Mouse (Mus musculus): ENCODE results near the gene Ly6g5c. TPM values are rescaled to one million over a fixed set of nuclear protein-coding genes. Genes with fewer than 3 reads are reported as not detected.

The Ly6g5c gene
- total RNA-seq, 2 experiments from 2014 or later = not detected

DNA sequence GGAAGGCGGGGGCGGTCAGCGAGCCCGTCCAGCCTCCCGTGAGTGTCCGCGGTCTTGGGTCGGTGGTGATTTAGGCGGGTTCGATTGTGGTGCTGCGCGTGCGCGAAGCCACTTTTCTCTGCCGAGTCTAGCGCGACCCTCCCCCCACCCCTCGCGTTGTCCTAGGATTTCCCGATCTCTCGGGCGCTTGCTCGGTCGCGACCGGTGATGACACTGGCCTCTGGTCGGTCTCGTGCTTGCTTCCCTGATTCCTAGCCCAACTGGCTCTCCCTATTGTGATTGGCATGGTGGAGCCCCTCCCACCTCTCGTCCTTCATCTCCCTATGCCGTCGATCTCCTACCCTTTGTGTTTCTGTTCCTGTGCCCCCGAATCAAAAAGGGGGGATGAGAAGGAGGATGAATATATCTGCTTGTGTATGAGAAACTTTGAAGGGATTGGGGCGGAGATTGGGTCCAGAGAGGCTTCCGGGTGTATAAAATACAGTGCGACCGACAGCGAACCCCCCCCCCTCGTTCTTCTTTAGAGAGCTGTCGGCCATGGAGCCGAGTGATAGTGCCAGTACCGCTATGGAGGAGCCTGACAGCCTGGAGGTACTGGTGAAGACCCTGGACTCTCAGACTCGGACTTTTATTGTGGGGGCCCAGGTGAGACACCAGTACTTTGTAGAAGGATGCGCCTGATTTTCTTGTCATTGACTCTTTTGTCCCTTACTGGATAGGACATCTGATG, 27.7 kb downstream of the Ly6g5c start:
- DNase-seq (ENCODE audit: low spot score in 2 of 2) = no peak

DNA sequence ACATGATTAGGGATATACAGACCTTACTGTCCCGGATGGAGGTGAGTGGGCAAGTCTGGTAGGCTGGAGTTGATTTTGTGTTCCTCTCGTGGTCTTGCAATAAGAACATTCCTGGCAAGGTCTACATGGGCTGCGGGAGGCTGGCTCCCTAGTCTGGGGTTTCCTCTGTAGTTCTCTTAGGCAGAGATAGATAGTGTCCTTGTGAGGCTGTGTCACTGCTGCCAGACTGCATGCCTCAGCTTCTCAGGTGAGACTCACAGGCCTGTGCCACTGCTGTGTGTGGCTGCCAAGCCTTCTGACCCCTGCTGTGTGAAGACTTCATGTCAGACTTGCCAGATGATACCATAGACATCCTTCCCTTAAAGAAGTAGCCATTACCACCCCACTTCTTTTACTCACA, 31.2 kb downstream of the Ly6g5c start:
- no peak for DNase-seq (ENCODE audit: low spot score in 2 of 2)

DNA sequence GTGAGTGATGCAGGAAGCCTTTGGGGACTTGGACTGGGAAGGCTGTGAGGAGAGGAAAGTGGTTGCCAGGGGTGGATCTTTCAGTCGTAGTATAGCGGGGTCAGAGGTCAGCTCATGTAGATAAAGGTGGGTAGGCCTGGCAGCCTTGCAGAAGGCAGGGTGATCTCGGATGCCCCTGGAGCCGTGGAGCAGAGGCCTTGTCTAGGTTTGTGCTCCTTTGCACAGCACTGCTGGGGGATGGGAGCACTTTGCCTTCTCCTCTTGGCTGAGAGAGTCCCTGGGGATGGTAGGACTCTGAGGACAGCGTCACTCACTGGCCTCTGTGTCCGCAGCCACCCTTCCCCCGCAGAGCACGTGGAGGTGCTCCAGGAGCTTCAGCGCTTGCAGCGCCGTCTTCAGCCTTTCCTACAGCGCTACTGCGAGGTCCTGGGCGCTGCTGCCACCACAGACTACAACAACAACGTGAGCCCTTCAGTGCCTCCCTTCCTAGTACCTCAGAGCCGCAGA, 32.5 kb downstream of the Ly6g5c start:
- no peak for DNase-seq (ENCODE audit: low spot score in 2 of 2)

DNA sequence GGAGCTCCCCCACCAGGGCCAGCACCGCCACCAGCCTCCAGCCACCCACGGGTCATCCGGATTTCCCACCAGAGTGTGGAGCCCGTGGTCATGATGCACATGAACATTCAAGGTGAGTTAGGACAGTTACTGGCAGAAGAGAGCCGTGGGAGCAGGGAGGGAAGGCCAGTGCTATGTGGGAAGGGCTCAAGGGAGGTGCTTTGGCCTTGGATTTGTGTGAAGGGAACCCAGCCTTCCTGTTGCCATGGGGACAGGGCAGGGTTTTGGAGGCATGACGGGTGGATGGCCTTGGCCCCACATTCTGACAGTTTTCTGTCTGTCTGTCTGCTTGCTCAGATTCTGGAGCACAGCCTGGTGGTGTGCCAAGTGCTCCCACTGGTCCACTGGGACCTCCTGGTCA, 33.9 kb downstream of the Ly6g5c start:
- DNase-seq (ENCODE audit: low spot score in 2 of 2) = no peak

DNA sequence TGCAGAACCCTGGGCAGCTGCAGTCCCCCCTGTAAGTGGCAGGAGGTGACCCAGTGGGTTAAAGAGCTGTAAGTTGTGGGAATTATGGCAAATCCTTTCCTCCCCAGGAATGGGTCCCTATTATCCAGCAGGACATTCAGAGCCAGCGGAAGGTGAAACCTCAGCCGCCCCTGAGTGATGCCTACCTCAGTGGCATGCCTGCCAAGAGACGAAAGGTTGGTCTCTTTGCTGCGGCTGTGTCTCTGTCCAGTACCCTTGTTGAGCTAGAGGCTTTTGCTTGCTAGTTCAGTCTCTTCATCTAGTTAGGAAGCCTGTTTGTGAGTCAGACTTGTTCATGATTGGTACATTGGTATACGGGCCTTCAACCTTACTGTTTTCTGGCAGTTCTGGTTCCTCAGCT, 38.1 kb downstream of the Ly6g5c start:
- no peak for DNase-seq (ENCODE audit: low spot score in 2 of 2)

DNA sequence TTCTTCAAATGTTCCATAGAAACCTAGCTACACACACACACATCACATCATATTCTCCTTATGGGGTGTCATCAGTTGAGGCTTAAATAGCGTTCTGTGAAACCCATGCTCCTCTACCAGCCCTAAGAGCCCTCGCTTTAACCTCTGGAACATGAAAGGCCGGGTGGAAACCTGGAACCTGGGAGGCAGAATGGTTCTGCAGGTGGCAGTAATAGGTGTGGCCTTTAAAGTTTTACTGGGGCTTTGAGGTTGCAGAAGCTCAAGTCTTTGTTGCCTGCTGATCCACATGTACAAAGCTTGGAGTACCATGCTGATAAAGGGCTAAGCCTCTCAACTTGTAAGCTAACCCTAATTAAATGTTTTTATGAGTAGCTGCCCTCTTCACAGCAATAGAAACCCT, 39.3 kb downstream of the Ly6g5c start:
- DNase-seq (ENCODE audit: low spot score in 2 of 2) = no peak

DNA sequence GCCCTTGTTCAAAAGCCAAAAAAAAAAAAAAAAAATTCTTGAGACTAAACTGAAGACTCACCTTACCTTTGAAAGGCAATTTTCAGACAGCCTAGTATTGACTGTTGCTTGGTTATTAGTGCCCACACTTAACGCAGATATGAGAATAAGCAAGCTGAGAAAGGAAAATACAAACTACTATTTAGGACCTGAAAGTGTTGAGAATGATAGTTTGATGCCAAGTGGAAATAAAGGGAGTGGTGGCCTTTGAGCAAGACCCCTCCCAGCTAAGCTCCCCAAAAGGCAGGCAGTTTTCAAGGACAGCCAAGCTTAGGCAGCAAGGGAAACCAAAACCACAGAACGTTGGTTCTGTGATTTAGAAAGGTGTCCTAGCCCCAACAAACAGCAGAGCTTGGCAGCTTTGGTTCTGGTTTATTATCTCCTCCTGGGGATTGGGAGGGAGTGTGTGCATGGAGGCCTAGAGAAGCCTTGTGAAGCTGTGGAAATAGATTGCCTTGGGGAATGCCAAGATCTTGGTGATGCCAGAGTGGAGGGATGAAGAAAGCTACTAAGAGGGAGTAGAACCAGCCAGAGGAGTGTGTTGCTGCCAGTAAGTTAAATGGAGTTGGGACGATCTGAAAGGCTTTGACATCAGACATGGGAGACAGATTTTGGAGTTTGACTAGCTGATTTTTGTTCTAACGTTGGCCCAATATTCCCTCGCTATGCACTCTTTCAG, 40.0 kb downstream of the Ly6g5c start:
- DNase-seq (ENCODE audit: low spot score in 2 of 2) = no peak

DNA sequence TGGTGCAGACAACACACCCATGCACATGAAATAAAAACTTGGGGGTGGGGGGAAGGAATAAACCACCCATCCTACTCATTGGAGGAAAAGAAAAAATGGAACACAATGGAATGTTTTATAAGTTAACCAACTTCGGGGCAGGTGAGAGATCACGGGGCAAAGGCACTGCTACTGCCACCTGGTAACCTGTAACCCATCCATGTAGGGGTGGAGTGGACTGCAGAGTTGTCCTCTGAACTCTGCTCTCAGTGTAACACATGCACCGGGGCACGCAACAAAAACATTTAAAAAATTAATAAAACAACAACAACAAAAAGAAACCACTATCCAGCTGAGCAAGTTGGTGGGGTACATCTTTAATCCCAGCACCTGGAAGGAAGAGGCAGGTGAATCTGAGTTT, 44.0 kb downstream of the Ly6g5c start:
- DNase-seq (ENCODE audit: low spot score in 2 of 2) = no peak

DNA sequence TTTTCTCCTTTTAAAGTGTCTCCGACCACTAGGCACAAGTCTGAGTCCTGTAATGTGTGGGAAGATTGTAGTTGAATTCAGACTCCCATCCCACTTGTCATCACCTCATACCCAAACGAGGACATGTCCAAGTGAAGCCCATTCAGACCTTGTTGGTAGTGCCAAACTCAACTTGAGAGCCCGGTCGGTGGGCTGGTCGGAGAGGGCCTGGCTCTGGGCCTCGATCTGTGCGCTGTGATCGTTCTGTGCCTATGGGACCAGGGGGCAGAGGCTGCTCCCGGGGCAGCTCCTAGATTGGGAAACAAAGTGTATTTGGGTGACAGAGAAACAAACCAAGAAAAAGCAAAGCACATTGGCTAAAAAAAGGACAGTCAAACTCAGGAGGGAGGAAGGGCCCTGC, 45.0 kb downstream of the Ly6g5c start:
- DNase-seq (ENCODE audit: low spot score in 2 of 2) = no peak

DNA sequence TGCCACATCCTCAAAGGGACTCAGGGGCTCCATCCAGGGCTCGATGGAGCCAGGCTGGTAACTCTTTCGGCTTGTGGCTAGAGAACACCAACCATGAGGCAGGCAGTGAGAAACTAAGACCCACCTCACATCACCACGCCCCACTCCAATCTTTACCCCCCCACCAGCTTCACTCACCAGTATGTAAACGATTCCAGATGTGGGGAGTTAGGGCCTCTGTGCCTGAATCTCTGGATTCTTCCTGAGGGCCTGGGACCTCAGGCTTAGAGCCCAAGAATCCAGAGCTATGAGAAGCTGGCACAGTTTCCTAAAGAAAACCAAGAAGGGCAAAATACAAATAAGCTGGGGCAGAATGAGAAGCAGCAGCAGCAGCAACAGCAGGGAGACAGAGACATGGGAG, 45.9 kb downstream of the Ly6g5c start:
- no peak for DNase-seq (ENCODE audit: low spot score in 2 of 2)

DNA sequence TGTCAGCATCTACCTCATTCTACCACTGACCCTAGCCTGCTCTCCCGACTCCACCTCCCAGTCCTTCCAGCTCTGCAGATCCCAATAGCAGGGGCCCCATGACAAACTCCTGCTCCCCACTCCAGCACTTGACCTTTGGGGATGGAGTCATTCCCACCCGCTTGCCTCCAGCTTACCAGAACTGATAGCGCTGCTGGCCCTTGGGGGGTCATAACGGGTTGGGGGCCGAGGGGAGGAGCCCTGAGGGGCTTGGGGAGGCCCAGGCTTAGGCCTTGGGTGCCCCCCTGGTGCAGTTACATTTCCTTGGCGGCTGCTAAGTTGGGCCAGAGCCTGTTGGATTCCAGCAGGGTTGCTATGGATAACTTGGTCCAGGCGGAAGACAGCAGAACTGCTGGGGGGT, 46.5 kb downstream of the Ly6g5c start:
- no peak for DNase-seq (ENCODE audit: low spot score in 2 of 2)

DNA sequence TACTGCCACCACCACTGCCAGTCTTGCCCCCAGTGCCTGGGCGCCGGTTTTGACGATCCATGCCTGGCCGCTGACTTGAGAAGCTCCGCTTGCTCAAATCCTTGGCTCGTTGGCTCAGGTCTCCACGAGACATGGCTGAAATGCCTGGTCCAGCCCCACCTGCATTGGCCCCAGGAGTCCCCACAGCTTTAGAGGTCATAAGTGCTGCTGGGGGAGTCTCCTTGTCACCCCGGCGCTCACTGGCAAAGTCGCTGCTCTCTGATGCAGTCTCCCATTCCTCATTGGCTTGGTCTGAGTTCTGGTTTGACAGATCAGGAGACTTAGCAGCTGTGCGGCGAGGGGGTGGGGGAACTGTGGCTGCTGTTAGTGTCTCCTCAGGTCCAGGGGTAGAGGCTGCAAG, 47.4 kb downstream of the Ly6g5c start:
- DNase-seq (ENCODE audit: low spot score in 2 of 2) = no peak

DNA sequence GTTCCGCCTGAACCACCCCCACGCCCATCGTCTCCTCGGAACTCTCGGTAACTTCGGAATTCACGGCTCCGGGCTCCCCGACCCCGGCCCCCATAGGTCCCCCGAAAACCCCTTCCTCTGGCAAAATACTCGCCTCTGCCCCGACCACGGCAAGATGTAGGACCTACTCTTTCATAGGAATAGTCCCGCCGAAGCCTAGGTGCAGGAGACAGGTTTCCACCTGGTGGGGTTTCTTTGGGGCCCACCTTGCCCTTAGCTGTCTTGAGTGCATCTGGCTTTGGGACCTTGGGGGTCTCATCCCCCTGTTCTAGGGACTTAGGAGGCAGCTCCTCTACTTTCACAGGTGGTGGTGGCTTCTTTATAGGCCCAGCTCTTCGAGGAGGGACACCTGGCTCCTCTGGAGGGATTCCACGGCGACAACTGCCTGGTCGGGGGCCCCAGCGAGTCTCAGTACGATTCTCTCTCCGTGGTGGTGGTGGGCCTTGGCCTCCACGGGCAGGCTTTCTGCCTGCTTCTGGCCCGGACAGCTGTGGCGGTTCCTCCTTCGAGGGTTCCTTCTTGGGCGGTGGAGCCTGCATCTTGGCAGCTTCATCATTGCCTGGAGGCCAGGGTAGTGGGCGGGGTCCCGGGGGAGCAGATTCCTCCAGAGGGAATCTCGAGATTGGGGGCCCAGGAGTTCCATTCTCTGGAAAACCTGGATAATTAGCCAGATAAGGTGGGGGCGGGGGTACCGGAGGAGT, 48.6 kb downstream of the Ly6g5c start:
- DNase-seq (ENCODE audit: low spot score in 2 of 2) = no peak

DNA sequence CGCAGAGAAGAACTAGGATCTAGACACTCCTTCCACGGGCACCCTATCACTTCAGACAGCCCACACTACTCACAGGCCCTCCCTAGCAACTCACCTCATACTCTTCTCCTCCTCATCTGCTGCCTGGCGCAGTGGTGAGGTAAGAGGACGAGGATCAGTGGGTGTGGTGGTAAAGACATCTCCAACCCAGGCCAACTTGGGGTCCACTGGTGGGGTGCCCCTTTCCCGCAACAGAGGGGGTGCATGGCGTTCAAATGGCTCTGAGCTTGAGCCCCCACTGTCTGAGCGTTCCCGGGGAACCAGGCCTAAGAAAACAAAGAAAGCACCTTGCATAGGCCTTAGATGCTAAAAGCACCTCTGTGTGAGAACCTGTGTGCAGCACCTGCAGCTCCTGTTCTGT, 49.2 kb downstream of the Ly6g5c start:
- DNase-seq (ENCODE audit: low spot score in 2 of 2) = no peak

DNA sequence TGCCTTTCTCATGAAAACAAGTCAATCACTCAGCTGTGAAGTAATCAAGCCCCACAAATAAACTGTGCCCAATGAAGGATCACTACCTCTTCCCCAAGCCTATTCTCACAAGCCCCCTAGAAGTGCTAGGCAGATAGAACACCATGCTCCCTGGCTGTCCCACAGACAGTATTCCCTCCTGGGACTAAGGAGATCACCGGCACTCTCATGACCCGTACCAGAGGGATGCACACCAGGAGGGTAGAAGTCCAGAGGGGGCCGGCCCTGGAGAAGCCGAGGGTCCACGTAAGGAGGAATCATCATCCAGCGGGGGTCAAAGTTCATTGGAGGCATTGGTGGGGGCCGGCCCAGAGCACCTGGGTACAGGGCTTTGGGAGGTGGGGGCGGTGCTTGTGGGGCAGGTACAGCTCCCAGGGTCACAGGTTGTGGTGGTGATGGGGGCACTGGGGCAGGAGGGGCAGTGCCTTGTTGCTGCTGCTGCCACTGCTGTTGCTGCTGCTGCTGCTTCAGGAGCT, 49.6 kb downstream of the Ly6g5c start:
- DNase-seq (ENCODE audit: low spot score in 2 of 2) = no peak

DNA sequence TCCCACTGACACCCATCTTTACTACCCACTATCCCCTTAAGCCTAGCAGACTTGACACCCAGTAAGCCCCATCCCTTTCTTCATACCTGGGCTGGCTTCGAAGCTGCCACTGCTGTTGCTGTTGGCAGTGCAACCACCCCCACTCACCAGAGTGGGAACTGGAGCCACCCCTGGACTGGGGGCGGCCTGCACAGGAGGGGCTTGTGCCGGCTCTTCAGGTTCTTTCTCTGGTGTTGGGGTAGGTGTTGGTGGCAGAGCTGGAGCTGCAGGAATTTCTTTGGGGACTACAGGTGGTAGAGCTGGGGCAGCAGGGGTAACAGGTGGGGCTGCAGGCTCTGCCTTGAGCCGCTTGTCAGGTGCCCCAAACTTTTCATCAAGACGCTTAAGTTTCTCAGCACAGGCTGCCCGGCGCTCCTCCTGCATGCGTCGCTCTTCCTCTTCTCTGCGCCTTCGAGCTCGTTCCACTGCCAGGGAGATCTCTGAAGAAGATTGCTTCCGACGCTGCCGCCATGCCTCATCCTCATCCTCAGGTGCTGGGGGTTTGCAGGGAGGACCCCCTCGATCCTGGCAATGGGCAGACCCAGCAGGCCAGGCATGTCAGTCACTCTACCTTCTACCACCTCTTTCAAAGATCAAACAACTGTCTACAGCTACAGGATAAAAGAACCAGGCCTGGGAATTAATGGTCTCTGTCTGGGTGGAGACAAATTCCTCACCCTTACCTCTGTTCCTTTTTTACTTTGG, 50.9 kb downstream of the Ly6g5c start:
- no peak for DNase-seq (ENCODE audit: low spot score in 2 of 2)

DNA sequence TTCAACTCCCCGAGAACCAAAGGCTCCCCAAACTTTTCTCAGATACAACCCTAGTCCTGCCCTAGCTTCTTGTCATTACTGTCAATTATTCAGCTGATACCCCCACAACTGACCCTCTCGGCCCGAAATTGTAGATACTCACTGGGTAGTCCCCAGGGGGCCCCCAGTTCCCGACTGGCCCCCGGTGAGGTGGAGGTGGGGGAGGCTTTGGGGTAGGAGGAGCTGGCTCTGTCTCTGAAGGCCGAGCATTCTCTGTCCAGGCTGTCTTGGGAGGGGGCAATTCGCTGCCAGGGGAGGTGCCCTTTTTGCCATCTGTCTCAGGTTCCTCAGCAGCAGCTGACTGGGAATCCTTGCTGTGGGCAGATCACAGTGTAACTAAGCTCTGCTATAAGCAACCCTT, 51.6 kb downstream of the Ly6g5c start:
- no peak for DNase-seq (ENCODE audit: low spot score in 2 of 2)

DNA sequence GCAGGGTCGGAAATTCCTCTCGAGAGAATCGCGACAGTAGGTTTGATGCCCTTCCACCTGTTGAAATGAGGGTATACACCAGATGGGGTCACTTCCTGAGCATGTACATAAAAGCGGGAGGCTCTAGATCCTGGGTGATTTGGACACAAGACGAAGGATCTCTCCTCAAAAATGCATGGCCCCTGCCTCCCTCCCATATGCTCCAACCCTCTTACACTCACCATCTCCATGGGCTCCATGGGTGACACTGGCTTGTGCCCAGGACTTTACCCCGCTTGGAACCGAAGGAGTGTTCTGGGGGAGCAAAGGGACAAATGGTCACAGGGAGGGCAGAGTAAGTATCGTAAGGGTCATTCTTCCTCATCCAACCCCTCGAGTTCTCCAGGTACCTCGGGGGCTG, 53.3 kb downstream of the Ly6g5c start:
- DNase-seq (ENCODE audit: low spot score in 2 of 2) = no peak

Measured in layer of hippocampus, postnatal 14 days (tissue).